Mouse (Mus musculus): ENCODE measurements around the gene Igdcc3.

Igdcc3 gene

GRCm38 (mm10) chr9:65175939-65176871, 35.2 kb downstream of the Igdcc3 start:
- peak; percentile 68 for DNase-seq (ENCODE audit: low read depth, low spot score)

GRCm38 (mm10) chr9:65177497-65177896, 36.5 kb downstream of the Igdcc3 start:
- DNase-seq (ENCODE audit: low read depth, low spot score) = no peak

DNA sequence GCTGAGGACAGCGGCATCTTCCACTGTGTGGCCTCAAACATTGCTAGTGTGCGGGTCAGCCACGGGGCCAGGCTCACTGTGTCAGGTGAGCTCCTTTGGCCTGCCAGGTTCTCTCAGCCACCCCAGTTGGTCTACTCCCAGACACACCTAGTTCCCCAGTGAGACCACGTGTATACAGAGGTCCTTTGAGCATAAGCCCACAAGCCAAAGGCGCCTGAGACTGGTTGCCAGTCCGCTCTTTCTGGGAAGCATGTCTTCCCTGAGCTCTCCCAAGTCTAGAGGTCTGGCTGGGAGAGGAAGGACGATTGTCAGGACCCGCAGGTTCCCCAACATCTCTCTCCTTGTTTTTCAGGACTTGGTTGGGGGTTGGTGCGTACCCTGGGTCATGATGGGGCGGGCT, 36.9 kb downstream of the Igdcc3 start:
- DNase-seq (ENCODE audit: low read depth, low spot score) = no peak

GRCm38 (mm10) chr9:65178336-65179213, 37.6 kb downstream of the Igdcc3 start:
- DNase-seq (ENCODE audit: low read depth, low spot score) = peak; percentile 89

- no peak for DNase-seq (ENCODE audit: low read depth, low spot score)
Observed at GRCm38 (mm10) chr9:65179817-65180624, 39.0 kb downstream of the Igdcc3 start.

- peak; percentile 94 for DNase-seq (ENCODE audit: low read depth, low spot score)
Observed at GRCm38 (mm10) chr9:65188599-65188998, 47.6 kb downstream of the Igdcc3 start.

DNA sequence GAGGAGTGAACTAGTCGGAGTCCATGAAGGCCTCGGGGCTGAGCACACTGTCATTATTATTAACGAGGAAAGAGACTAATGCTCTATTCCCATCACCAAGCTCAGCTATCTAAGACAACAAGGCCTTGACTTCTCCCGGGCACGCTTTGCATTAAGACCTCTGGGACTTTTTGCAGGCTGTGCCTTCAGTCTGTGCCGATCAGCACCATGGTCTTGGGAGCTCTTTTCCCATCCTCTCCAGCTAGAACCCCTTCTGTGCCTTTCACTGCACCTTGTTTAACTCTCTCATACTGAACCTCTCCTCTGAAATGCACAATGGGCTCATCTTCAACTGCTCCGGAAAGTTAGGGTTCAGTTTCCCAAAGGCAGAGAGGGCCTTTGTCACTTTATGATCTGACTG, 49.3 kb downstream of the Igdcc3 start:
- no peak for DNase-seq (ENCODE audit: low read depth, low spot score)

GRCm38 (mm10) chr9:65191389-65191754, 50.4 kb downstream of the Igdcc3 start:
- DNase-seq (ENCODE audit: low read depth, low spot score) = peak; percentile 73

- peak; percentile 65 for DNase-seq (ENCODE audit: low read depth, low spot score)
Observed at GRCm38 (mm10) chr9:65191755-65192469, 50.9 kb downstream of the Igdcc3 start.

GRCm38 (mm10) chr9:65193214-65193613, 52.2 kb downstream of the Igdcc3 start:
- DNase-seq (ENCODE audit: low read depth, low spot score) = no peak

GRCm38 (mm10) chr9:65195053-65195452, 54.1 kb downstream of the Igdcc3 start, which contains the start of gene Parp16:
Parp16 (plus strand) TSS chr9:65195353.
- DNase-seq (ENCODE audit: low read depth, low spot score) = no peak

GRCm38 (mm10) chr9:65195621-65195981, 54.6 kb downstream of the Igdcc3 start:
- DNase-seq (ENCODE audit: low read depth, low spot score) = no peak

- peak; percentile 74 for DNase-seq (ENCODE audit: low read depth, low spot score)
Observed at GRCm38 (mm10) chr9:65195982-65196737, 55.2 kb downstream of the Igdcc3 start.

- peak; percentile 90 for DNase-seq (ENCODE audit: low read depth, low spot score)
Observed at GRCm38 (mm10) chr9:65196738-65197569, 56.0 kb downstream of the Igdcc3 start.

GRCm38 (mm10) chr9:65197826-65198225, 56.8 kb downstream of the Igdcc3 start:
- no peak for DNase-seq (ENCODE audit: low read depth, low spot score)

DNA sequence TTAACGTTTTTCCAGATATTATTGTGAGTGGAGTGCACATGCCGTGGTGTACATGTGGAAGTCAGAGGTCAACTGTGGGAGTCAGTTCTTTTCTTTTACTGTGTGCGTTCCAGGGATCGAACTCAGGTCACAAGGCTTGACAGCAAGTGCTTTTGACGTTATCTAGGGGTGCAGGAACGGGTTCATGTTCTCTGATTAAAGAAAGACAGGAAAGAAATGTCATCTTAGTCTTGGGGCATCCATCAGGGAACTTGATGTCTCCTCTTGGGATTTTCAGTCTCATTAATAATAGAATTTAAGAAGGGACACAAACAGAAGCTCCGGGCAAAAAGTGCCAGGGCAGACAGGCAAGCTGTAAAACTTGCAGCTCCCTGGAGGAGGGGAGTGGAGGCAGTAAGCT, 58.7 kb downstream of the Igdcc3 start:
- DNase-seq (ENCODE audit: low read depth, low spot score) = no peak

- DNase-seq (ENCODE audit: low read depth, low spot score) = no peak
Observed at GRCm38 (mm10) chr9:65200606-65201005, 59.6 kb downstream of the Igdcc3 start.

- DNase-seq (ENCODE audit: low read depth, low spot score) = no peak
Observed at GRCm38 (mm10) chr9:65201021-65201380, 60.0 kb downstream of the Igdcc3 start.
